In the genomic region with DNA sequence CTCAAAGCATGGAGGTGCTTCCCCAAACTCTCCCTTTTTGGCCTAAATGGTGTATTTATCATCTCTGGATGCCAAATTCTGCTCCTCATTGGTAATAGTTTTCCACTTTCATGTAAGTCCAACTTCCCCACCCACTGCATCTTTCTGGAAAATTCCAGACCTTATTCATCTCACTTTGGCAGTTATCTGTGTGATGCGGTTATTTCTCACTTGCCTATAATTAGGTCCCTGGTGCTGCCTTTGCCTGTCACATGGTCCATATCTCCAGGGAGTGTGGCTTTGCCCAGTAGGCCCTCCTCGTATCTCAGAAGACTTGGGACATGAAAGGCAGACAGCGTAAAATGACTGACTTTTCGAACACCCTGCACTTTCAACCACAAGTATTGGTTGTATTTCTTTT, we compare ENCODE assay signal across 7 mouse cellular contexts.
"Had no signal": no experiment of that assay in that cellular context is flagged by ENCODE, and none has a peak within 500 bp of the region (broad histone marks: within the 10 kb centered on the region; RNA-seq: fewer than 3 reads in every experiment).

No protein-coding gene starts in this region.

- DNase-seq: lung, adult 18-20 months had no signal

- H3K4me1 ChIP-seq: limb, embryonic 13.5 days; neural tube, embryonic 12.5 days; stomach, embryonic 15.5 days had no signal

- H3K4me3 ChIP-seq: layer of hippocampus, adult 2 months; limb, embryonic 13.5 days; myocyte; neural tube, embryonic 12.5 days; stomach, embryonic 15.5 days had no signal

- H3K27ac ChIP-seq: layer of hippocampus, adult 2 months; limb, embryonic 13.5 days; liver, embryonic 14.5 days; neural tube, embryonic 12.5 days; stomach, embryonic 15.5 days had no signal
